Mouse (Mus musculus): ENCODE results near the gene Hadha. TPM values are rescaled to one million over a fixed set of nuclear protein-coding genes. Genes with fewer than 3 reads are reported as not detected.

Hadha gene
- total RNA-seq, 2 experiments from 2014 or later, result 271 to 383 TPM

GRCm38 (mm10) chr5:30095731-30096130 is 59.2 kb downstream of the Hadha start:
- intact Hi-C loops (cut with DNase I; ENCODE audit: low total_unique reads), result no loop called here
- DNase-seq, result no peak

DNA sequence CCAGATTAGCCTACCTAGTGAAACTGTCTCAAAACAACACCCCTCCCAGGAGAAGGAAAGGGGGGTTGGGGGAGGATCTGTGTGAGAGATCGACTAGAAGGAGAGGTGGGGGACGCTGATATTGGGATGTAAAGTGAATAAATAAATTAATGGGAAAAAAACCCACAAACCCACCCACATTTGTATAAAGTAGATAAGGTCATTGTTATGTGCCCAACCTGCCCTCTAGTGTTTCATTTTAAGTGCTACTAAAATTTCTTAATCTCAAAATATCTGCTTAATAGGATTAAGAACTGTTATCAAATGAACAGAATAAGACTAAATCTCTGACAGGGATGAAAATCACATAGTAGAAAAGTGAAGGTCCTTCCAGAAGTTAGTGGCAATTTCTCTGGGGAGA is 60.6 kb downstream of the Hadha start:
- DNase-seq, result no peak
- intact Hi-C loops (cut with DNase I; ENCODE audit: low total_unique reads), result no loop called here

- intact Hi-C loops (cut with DNase I; ENCODE audit: low total_unique reads), result no loop called here
- DNase-seq, result no peak
These were observed 62.3 kb downstream of the Hadha start for GRCm38 (mm10) chr5:30092701-30093100.

GRCm38 (mm10) chr5:30072825-30073821 is 81.8 kb downstream of the Hadha start, which contains the start of gene Tyms:
Gene Tyms (minus strand): TSS chr5:30073617.
- peak; percentile 79 for DNase-seq
- intact Hi-C loops (cut with DNase I; ENCODE audit: low total_unique reads), result no loop called here

DNA sequence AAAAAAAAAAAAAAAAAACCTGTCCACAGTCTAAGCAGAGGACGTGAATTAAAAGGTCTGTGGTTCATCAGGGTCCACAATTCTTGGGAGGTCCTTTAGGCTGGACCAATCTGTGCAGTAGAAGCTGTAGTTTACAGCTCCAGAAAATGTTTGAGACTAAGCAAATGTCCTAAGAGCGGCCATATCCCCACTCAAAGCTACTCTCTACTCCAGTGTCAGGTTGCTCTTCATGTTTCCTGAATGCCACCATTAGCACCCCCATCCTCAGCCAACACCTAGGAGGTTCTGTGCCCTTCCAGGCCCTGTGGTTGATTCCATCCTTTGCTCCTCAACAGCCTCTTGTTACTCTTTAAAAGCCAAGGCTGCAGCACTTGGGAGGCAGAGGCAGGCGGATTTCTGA is 82.6 kb downstream of the Hadha start:
- no peak for DNase-seq
- intact Hi-C loops (cut with DNase I; ENCODE audit: low total_unique reads), result no loop called here

DNA sequence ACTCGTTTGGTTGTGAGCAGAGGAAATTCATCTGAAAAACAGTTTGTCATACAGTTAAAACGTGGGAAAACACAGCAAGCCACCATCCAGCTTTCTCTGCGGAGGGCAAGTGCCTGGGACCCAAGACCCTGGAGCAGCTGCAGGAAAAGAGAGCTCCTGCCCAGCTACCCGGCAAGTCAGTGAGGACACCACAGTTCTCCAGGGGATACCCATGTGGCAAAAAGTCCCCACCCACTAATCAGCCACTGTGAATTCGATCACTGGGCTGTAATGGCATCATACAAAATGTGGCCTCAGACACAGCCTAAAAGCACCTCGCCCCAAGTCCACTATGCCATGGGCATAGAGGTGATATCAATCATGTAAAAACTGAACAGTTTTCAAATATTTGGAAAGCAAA is 83.3 kb downstream of the Hadha start:
- intact Hi-C loops (cut with DNase I; ENCODE audit: low total_unique reads), result no loop called here
- no peak for DNase-seq

Small RNA genes within 50 kb of the gene (microRNA-seq; reads per million reads assigned to microRNA genes)
- 0.96 to 1.0 reads per million in 2 experiments for gene Mir1960

Other genes starting within 250 kb of the Hadha start
- gene Il6, start 142.0 kb downstream of the Hadha start, total RNA-seq (2021), result not detected
- gene Tyms, start 81.5 kb downstream of the Hadha start, total RNA-seq (2021), result 1 to 10 TPM; 6.9 to 7.7 TPM
- under 1 TPM; 0.04 TPM for gene Garem2, start 50.0 kb downstream of the Hadha start, total RNA-seq (2021)
- gene 3110082J24Rik, start 49.1 kb downstream of the Hadha start, total RNA-seq (2021), result not detected
- gene Hadhb, start 86 bp upstream of the Hadha start, total RNA-seq (2021), result 100 to 1,000 TPM; 258 to 390 TPM
- gene Adgrf3, start 50.6 kb upstream of the Hadha start, total RNA-seq (2021), result not detected
- gene Selenoi, start 77.4 kb upstream of the Hadha start, total RNA-seq (2021), result 10 to 100 TPM in 1 of 2 experiments, 1 to 10 TPM in 1; 9.0 to 11.2 TPM
- under 1 TPM in 1 of 2 experiments, not detected in 1; 0.29 TPM for gene Drc1, start 126.2 kb upstream of the Hadha start, total RNA-seq (2021)

All from gastrocnemius, postnatal 14 days (tissue).